Mouse (Mus musculus) neural tube, embryonic 15.5 days (tissue): ENCODE results near the gene Tmod4. TPM values are rescaled to one million over a fixed set of nuclear protein-coding genes. Genes with fewer than 3 reads are reported as not detected.
A peak's percentile ranks its signal among the peaks of the same experiment; 100 is the strongest.

ENCODE experiments used
- ATAC-seq: fragments of 200-750 bp; cut with Nextera tagmentation; 2 replicates; pipeline ENCODE4 v1.8.0; 2017; ENCODE audit warnings: mild to moderate bottlenecking, moderate TSS enrichment, moderate library complexity; ENCODE audit not compliant: low FRiP score
- H3K27ac ChIP-seq: fragments of 300-500 bp; sonication (generic); replicated peaks from 2 replicates; pipeline ENCODE4 v1.5.1; 2015; ENCODE audit warnings: mild to moderate bottlenecking, inconsistent platforms
- H3K27me3 ChIP-seq: fragments of 300-500 bp; sonication (generic); replicated peaks from 2 replicates; pipeline ENCODE4 v1.6.1; 2015; ENCODE audit warnings: inconsistent platforms
- H3K36me3 ChIP-seq: fragments of 300-500 bp; sonication (generic); 2 replicates; pipeline ENCODE4 v1.6.1; 2015; ENCODE audit warnings: inconsistent platforms
- H3K4me1 ChIP-seq: fragments of 300-500 bp; sonication (generic); 2 replicates; pipeline ENCODE4 v1.6.1; 2015; ENCODE audit warnings: inconsistent platforms
- H3K4me2 ChIP-seq: fragments of 300-500 bp; sonication (generic); 2 replicates; pipeline ENCODE4 v1.6.1; 2015; ENCODE audit warnings: inconsistent platforms, mild to moderate bottlenecking, moderate library complexity
- H3K4me3 ChIP-seq: fragments of 300-500 bp; sonication (generic); replicated peaks from 2 replicates; pipeline ENCODE4 v1.5.1; 2015; ENCODE audit warnings: mild to moderate bottlenecking, inconsistent platforms
- H3K9ac ChIP-seq: fragments of 300-500 bp; sonication (generic); replicated peaks from 2 replicates; pipeline ENCODE4 v1.6.1; 2015; ENCODE audit warnings: mild to moderate bottlenecking, inconsistent platforms
- H3K9me3 ChIP-seq: fragments of 300-500 bp; sonication (generic); replicated peaks from 2 replicates; pipeline ENCODE4 v1.6.1; 2016; ENCODE audit warnings: inconsistent platforms
- WGBS: fragments of 180-500 bp; shearing (Covaris S2); methylation state at CpG from one replicate; pipeline ENCODE4 v1.1.7; 2015; ENCODE audit warnings: mixed read lengths; 5-methylcytosine and 5-hydroxymethylcytosine counted together
- polyA plus RNA-seq: library from polyadenylated mRNA; unstranded; fragments of >200 nt; fragmentation: Nextera tagmentation; extraction: Ambion mirVana; gene quantifications from 2 replicates; pipeline ENCODE4 v1.2.1, GENCODE M21; 2015

Gene Tmod4
- polyA plus RNA-seq, 1 experiment from 2014 or later = 1.5 TPM

GRCm38 (mm10) chr3:95140289-95140595, 16.0 kb downstream of the Tmod4 start:
- H3K27me3 ChIP-seq = no peaks in the 10 kb centered on the region
- peaks cover 19% of the 10 kb centered on the region for H3K36me3 ChIP-seq
- ATAC-seq = no peak
- no peak overlapping the region for H3K4me3 ChIP-seq
- no peaks in the 10 kb centered on the region for H3K9me3 ChIP-seq
- H3K9ac ChIP-seq = no peak overlapping the region
- no peak overlapping the region for H3K27ac ChIP-seq
- H3K4me1 ChIP-seq = peaks cover 17% of the 10 kb centered on the region
- no peak overlapping the region for H3K4me2 ChIP-seq
- whole genome bisulfite sequencing = 68% methylated on average over 18 of the region's 18 CpGs

GRCm38 (mm10) chr3:95140795-95141194, 16.5 kb downstream of the Tmod4 start:
- ATAC-seq = no peak
- Histone ChIP-seq H3K9me3 (no peaks in the 10 kb centered on the region), H3K27ac (no peak overlapping the region), H3K36me3 (peaks cover 19% of the 10 kb centered on the region), H3K4me3 (no peak overlapping the region), H3K27me3 (no peaks in the 10 kb centered on the region), H3K4me2 (no peak overlapping the region), H3K4me1 (peaks cover 11% of the 10 kb centered on the region), H3K9ac (no peak overlapping the region)
- 90% methylated on average over 6 of the region's 6 CpGs for WGBS

- Histone ChIP-seq H3K9ac (no peak overlapping the region), H3K4me2 (no peak overlapping the region), H3K9me3 (no peaks in the 10 kb centered on the region), H3K4me3 (no peak overlapping the region), H3K36me3 (peaks cover 19% of the 10 kb centered on the region), H3K27me3 (no peaks in the 10 kb centered on the region), H3K4me1 (peaks cover 4% of the 10 kb centered on the region; the same call in 1 of the 2 replicates), H3K27ac (no peak overlapping the region)
- no peak for ATAC-seq
- 93% methylated on average over 9 of the region's 9 CpGs for WGBS
Observed at GRCm38 (mm10) chr3:95141474-95141873, 17.2 kb downstream of the Tmod4 start.

- ATAC-seq = no peak
- WGBS = 83% methylated on average over 10 of the region's 10 CpGs
Observed at GRCm38 (mm10) chr3:95141952-95142616, 17.8 kb downstream of the Tmod4 start, which contains the start of gene Tnfaip8l2. Gene Tnfaip8l2, minus strand, starts transcription at chr3:95142360.

GRCm38 (mm10) chr3:95142617-95143011, 18.3 kb downstream of the Tmod4 start:
- 10% methylated on average over 5 of the region's 5 CpGs for WGBS
- peak; percentile 83 for ATAC-seq
- no peak overlapping the region for H3K4me2 ChIP-seq

More at GRCm38 (mm10) chr3:95141952-95142616, 17.8 kb downstream of the Tmod4 start, which contains the start of gene Tnfaip8l2:
- H3K4me1 ChIP-seq = no peaks in the 10 kb centered on the region
- peaks cover 19% of the 10 kb centered on the region for H3K36me3 ChIP-seq
- H3K4me2 ChIP-seq = no peak within 1 kb of the TSS
- H3K9ac ChIP-seq = no peak within 1 kb of the TSS
- no peaks in the 10 kb centered on the region for H3K9me3 ChIP-seq
- no peak within 1 kb of the TSS for H3K27ac ChIP-seq
- no peak within 1 kb of the TSS for H3K4me3 ChIP-seq
- no peaks in the 10 kb centered on the region for H3K27me3 ChIP-seq

GRCm38 (mm10) chr3:95147924-95148323, 23.6 kb downstream of the Tmod4 start:
- Histone ChIP-seq H3K9ac (no peak overlapping the region), H3K4me2 (no peak overlapping the region), H3K27ac (no peak overlapping the region), H3K4me3 (no peak overlapping the region), H3K9me3 (no peaks in the 10 kb centered on the region), H3K4me1 (no peaks in the 10 kb centered on the region), H3K27me3 (no peaks in the 10 kb centered on the region), H3K36me3 (no peaks in the 10 kb centered on the region)
- WGBS = 30% methylated on average over 3 of the region's 3 CpGs
- ATAC-seq = no peak

More at GRCm38 (mm10) chr3:95142617-95143011, 18.3 kb downstream of the Tmod4 start:
- Histone ChIP-seq H3K9me3 (no peaks in the 10 kb centered on the region), H3K27ac (no peak overlapping the region), H3K9ac (no peak overlapping the region), H3K4me1 (no peaks in the 10 kb centered on the region), H3K27me3 (no peaks in the 10 kb centered on the region), H3K4me3 (no peak overlapping the region), H3K36me3 (peaks cover 19% of the 10 kb centered on the region)

- Histone ChIP-seq H3K4me3 (no peak overlapping the region), H3K4me1 (no peaks in the 10 kb centered on the region), H3K9me3 (no peaks in the 10 kb centered on the region), H3K9ac (no peak overlapping the region), H3K27ac (no peak overlapping the region), H3K36me3 (no peaks in the 10 kb centered on the region), H3K4me2 (no peak overlapping the region), H3K27me3 (no peaks in the 10 kb centered on the region)
- 51% methylated on average over 4 of the region's 4 CpGs for WGBS
- no peak for ATAC-seq
Observed at GRCm38 (mm10) chr3:95153874-95154273, 29.6 kb downstream of the Tmod4 start.

GRCm38 (mm10) chr3:95159511-95159986, 35.3 kb downstream of the Tmod4 start:
- H3K4me1 ChIP-seq = peaks cover 40% of the 10 kb centered on the region
- no peaks in the 10 kb centered on the region for H3K27me3 ChIP-seq
- WGBS = 13% methylated on average over 8 of the region's 8 CpGs
- H3K36me3 ChIP-seq = 0 out of 2 replicates have a peak, but pooled peaks cover 3% of the 10 kb centered on the region
- peak overlapping the region; percentile 59 for H3K9ac ChIP-seq
- peak overlapping the region; percentile 69 for H3K4me3 ChIP-seq
- ATAC-seq = no peak
- H3K27ac ChIP-seq = peak overlapping the region; percentile 70
- peak overlapping the region; percentile 69 for H3K4me2 ChIP-seq
- H3K9me3 ChIP-seq = no peaks in the 10 kb centered on the region

GRCm38 (mm10) chr3:95159987-95160963, 36.0 kb downstream of the Tmod4 start, which contains the start of gene Sema6c:
Gene Sema6c, plus strand, starts transcription at chr3:95160457.
- H3K4me3 ChIP-seq = peak within 1 kb of the TSS; percentile 69
- peak within 1 kb of the TSS; percentile 69 for H3K4me2 ChIP-seq
- WGBS = under 1% methylated on average over 64 of the region's 66 CpGs

GRCm38 (mm10) chr3:95161041-95161551, 36.8 kb downstream of the Tmod4 start:
- Histone ChIP-seq H3K9ac (peak overlapping the region; percentile 59), H3K4me1 (peaks cover 42% of the 10 kb centered on the region), H3K4me3 (peak overlapping the region; percentile 69), H3K9me3 (no peaks in the 10 kb centered on the region), H3K27ac (peak overlapping the region; percentile 74), H3K36me3 (peaks cover 15% of the 10 kb centered on the region), H3K4me2 (peak overlapping the region; percentile 69), H3K27me3 (no peaks in the 10 kb centered on the region)
- WGBS = under 1% methylated on average over 30 of the region's 30 CpGs
- peak; percentile 19 for ATAC-seq

More at GRCm38 (mm10) chr3:95159987-95160963, 36.0 kb downstream of the Tmod4 start, which contains the start of gene Sema6c:
- no peaks in the 10 kb centered on the region for H3K27me3 ChIP-seq
- H3K9me3 ChIP-seq = no peaks in the 10 kb centered on the region
- H3K36me3 ChIP-seq = peaks cover 8% of the 10 kb centered on the region
- peak; percentile 97 for ATAC-seq
- H3K4me1 ChIP-seq = peaks cover 42% of the 10 kb centered on the region
- peak within 1 kb of the TSS; percentile 84 for H3K27ac ChIP-seq
- H3K9ac ChIP-seq = peak within 1 kb of the TSS; percentile 59

- H3K4me2 ChIP-seq = peak overlapping the region; percentile 69
- H3K36me3 ChIP-seq = peaks cover 22% of the 10 kb centered on the region
- no peaks in the 10 kb centered on the region for H3K27me3 ChIP-seq
- 3% methylated on average over 9 of the region's 9 CpGs for WGBS
- ATAC-seq = 0 out of 2 replicates have a peak, but pooled peaks have one; percentile 1
- no peaks in the 10 kb centered on the region for H3K9me3 ChIP-seq
- H3K9ac ChIP-seq = peak overlapping the region; percentile 59
- peak overlapping the region; percentile 74 for H3K27ac ChIP-seq
- peaks cover 42% of the 10 kb centered on the region for H3K4me1 ChIP-seq
- peak overlapping the region; percentile 69 for H3K4me3 ChIP-seq
Observed at GRCm38 (mm10) chr3:95161618-95162344, 37.5 kb downstream of the Tmod4 start.
